Mouse (Mus musculus) right cerebral cortex, adult 2 months (tissue): ENCODE results near the gene Cdh18.

Source experiments
- DNase-seq, 2 experiments: peaks; one replicate each; pipeline ENCODE4 v3.0.0; 2021 to 2022; ENCODE audit warnings: low spot score in 2 of 2

The Cdh18 gene

GRCm38 (mm10) chr15:23453331-23453730, 904.5 kb downstream of the Cdh18 start:
- DNase-seq = no peak

GRCm38 (mm10) chr15:23455344-23455743, 906.5 kb downstream of the Cdh18 start:
- no peak for DNase-seq

GRCm38 (mm10) chr15:23457401-23457800, 908.6 kb downstream of the Cdh18 start:
- no peak for DNase-seq

- no peak for DNase-seq
Measured at GRCm38 (mm10) chr15:23470527-23471475, 922.0 kb downstream of the Cdh18 start.

GRCm38 (mm10) chr15:23486306-23486705, 937.5 kb downstream of the Cdh18 start:
- DNase-seq = peak; percentile 12 to 31

GRCm38 (mm10) chr15:23506480-23506879, 957.7 kb downstream of the Cdh18 start:
- DNase-seq = no peak

GRCm38 (mm10) chr15:23509694-23510093, 960.9 kb downstream of the Cdh18 start:
- DNase-seq = no peak

- no peak for DNase-seq
Measured at GRCm38 (mm10) chr15:23515786-23516185, 967.0 kb downstream of the Cdh18 start.

- DNase-seq = no peak
Measured at GRCm38 (mm10) chr15:23518079-23518478, 969.3 kb downstream of the Cdh18 start.
